Mouse (Mus musculus) CH12.LX (cell line): ENCODE data around the gene Asb1. TPM values are rescaled to one million over a fixed set of nuclear protein-coding genes. Genes with fewer than 3 reads are reported as not detected.
A peak's percentile ranks its signal among the peaks of the same experiment; 100 is the strongest.

Experiments
- DNase-seq: peaks from one replicate; pipeline ENCODE4 v3.0.0-alpha.2; 2013; ENCODE audit errors: extremely low read depth
- H3K27ac ChIP-seq: 2 replicates; pipeline ENCODE4 v1.5.1; 2012; ENCODE audit warnings: low read depth, mild to moderate bottlenecking, control low read depth, moderate library complexity; ENCODE audit not compliant: insufficient read depth
- H3K27me3 ChIP-seq: replicated peaks from 2 replicates; pipeline ENCODE3; 2012; ENCODE audit warnings: inconsistent platforms
- H3K36me3 ChIP-seq, 2 experiments: replicated peaks in 1 of 2; 2 replicates each; pipeline versions ENCODE3 to v1.6.1; 2012; ENCODE audit warnings: inconsistent platforms in 1 of 2, low read length in 1 of 2, mild to moderate bottlenecking in 1 of 2, mixed read lengths in 1 of 2, moderate library complexity in 1 of 2; ENCODE audit not compliant: control insufficient read depth in 1 of 2, insufficient read depth in 1 of 2
- H3K4me1 ChIP-seq, 2 experiments: 2 replicates each; pipeline ENCODE4 v1.6.1; 2012; ENCODE audit warnings: inconsistent platforms in 1 of 2, moderate library complexity in 1 of 2; ENCODE audit not compliant: insufficient read depth in 2 of 2, control insufficient read depth in 1 of 2
- H3K4me2 ChIP-seq: 2 replicates; pipeline ENCODE4 v1.6.1; 2012; ENCODE audit warnings: low read depth, mild to moderate bottlenecking, control low read depth; ENCODE audit not compliant: poor library complexity, insufficient read depth, severe bottlenecking
- H3K4me3 ChIP-seq, 3 experiments: fragments of 150-350 bp in 1 of 3; sonication (generic) in 1 of 3; replicated peaks in 1 of 3; 2 replicates each; pipeline versions ENCODE3 to v1.5.1; 2011 to 2012; ENCODE audit warnings: low read depth in 2 of 3, low read length in 2 of 3, mild to moderate bottlenecking in 2 of 3, moderate library complexity in 2 of 3, control low read depth in 1 of 3, improper control_type of control experiment in 1 of 3, inconsistent platforms in 1 of 3, mixed read lengths in 1 of 3; ENCODE audit not compliant: poor library complexity in 1 of 3
- H3K79me2 ChIP-seq: replicated peaks from 2 replicates; pipeline ENCODE4 v1.6.1; 2012; ENCODE audit warnings: mild to moderate bottlenecking, moderate library complexity; ENCODE audit not compliant: control insufficient read depth, poor library complexity, insufficient read depth, severe bottlenecking; ENCODE audit errors: extremely low read depth
- H3K9ac ChIP-seq: 2 replicates; pipeline ENCODE4 v1.6.1; 2012; ENCODE audit warnings: low read depth, mild to moderate bottlenecking, control low read depth, moderate library complexity; ENCODE audit not compliant: insufficient read depth
- H3K9me3 ChIP-seq: replicated peaks from 2 replicates; pipeline ENCODE3; 2012; ENCODE audit warnings: low read length, inconsistent platforms, mixed read lengths
- BHLHE40 ChIP-seq: IDR thresholded peaks from 2 replicates; pipeline ENCODE4 v1.6.1; 2011; ENCODE audit warnings: mild to moderate bottlenecking, low read depth, low read length, improper control_type of control experiment
- CHD2 ChIP-seq: IDR thresholded peaks from 2 replicates; pipeline ENCODE4 v1.6.1; 2011; ENCODE audit warnings: low read length, improper control_type of control experiment
- CTCF ChIP-seq, 2 experiments: IDR thresholded peaks in 1 of 2; conservative IDR thresholded peaks in 1 of 2; 2 replicates each; pipeline ENCODE4 v1.5.1; 2011 to 2012; ENCODE audit warnings: low read depth in 2 of 2, low read length in 2 of 2, improper control_type of control experiment in 1 of 2, inconsistent platforms in 1 of 2, mild to moderate bottlenecking in 1 of 2, moderate library complexity in 1 of 2
- E2F4 ChIP-seq: IDR thresholded peaks from 2 replicates; pipeline ENCODE4 v1.6.1; 2011; ENCODE audit warnings: low read depth, low read length, improper control_type of control experiment; ENCODE audit not compliant: insufficient replicate concordance
- ELF1 ChIP-seq: IDR thresholded peaks from 2 replicates; pipeline ENCODE4 v1.6.1; 2014; ENCODE audit warnings: low read depth, mild to moderate bottlenecking, inconsistent platforms, low read length, improper control_type of control experiment
- EP300 ChIP-seq: IDR thresholded peaks from 2 replicates; pipeline ENCODE4 v1.6.1; 2011; ENCODE audit warnings: low read length, improper control_type of control experiment
- JUN ChIP-seq: IDR thresholded peaks from 2 replicates; pipeline ENCODE4 v1.6.1; 2011; ENCODE audit warnings: low read depth, mild to moderate bottlenecking, low read length, improper control_type of control experiment, moderate library complexity; ENCODE audit not compliant: insufficient read depth
- JUND ChIP-seq: conservative IDR thresholded peaks from 2 replicates; pipeline ENCODE4 v1.6.1; 2011; ENCODE audit warnings: low read depth, low read length, improper control_type of control experiment
- MAX ChIP-seq: IDR thresholded peaks from 2 replicates; pipeline ENCODE4 v1.6.1; 2011; ENCODE audit warnings: low read length, improper control_type of control experiment
- MAZ ChIP-seq: IDR thresholded peaks from 2 replicates; pipeline ENCODE4 v1.6.1; 2012; ENCODE audit warnings: low read depth, mild to moderate bottlenecking, inconsistent platforms, low read length, improper control_type of control experiment, moderate library complexity
- MEF2A ChIP-seq: IDR thresholded peaks from 2 replicates; pipeline ENCODE4 v1.6.1; 2014; ENCODE audit warnings: low read depth, mild to moderate bottlenecking, inconsistent platforms, low read length, improper control_type of control experiment, borderline replicate concordance
- MXI1 ChIP-seq: IDR thresholded peaks from 2 replicates; pipeline ENCODE4 v1.6.1; 2011; ENCODE audit warnings: mild to moderate bottlenecking, low read depth, low read length, improper control_type of control experiment
- MYC ChIP-seq: IDR thresholded peaks from 2 replicates; pipeline ENCODE4 v1.6.1; 2011; ENCODE audit warnings: low read depth, mild to moderate bottlenecking, improper control_type of control experiment, low read length
- NELFE ChIP-seq: IDR thresholded peaks from 2 replicates; pipeline ENCODE4 v1.6.1; 2011; ENCODE audit warnings: low read depth, low read length, improper control_type of control experiment
- NRF1 ChIP-seq: IDR thresholded peaks from 2 replicates; pipeline ENCODE4 v1.6.1; 2014; ENCODE audit warnings: low read depth, mild to moderate bottlenecking, inconsistent platforms, low read length, improper control_type of control experiment, moderate library complexity
- PAX5 ChIP-seq: IDR thresholded peaks from 2 replicates; pipeline ENCODE4 v1.6.1; 2012; ENCODE audit warnings: low read length, inconsistent platforms, mixed read lengths
- POLR2A ChIP-seq: IDR thresholded peaks from 2 replicates; pipeline ENCODE4 v1.6.1; 2011; ENCODE audit warnings: low read depth, mild to moderate bottlenecking, improper control_type of control experiment, low read length
- RAD21 ChIP-seq: IDR thresholded peaks from 2 replicates; pipeline ENCODE4 v1.6.1; 2011; ENCODE audit warnings: low read depth, mild to moderate bottlenecking, low read length, improper control_type of control experiment, moderate library complexity
- RCOR1 ChIP-seq: conservative IDR thresholded peaks from 2 replicates; pipeline ENCODE4 v1.6.1; 2012; ENCODE audit warnings: low read depth, mild to moderate bottlenecking, inconsistent platforms, low read length, improper control_type of control experiment
- SIN3A ChIP-seq: IDR thresholded peaks from 2 replicates; pipeline ENCODE4 v1.6.1; 2012; ENCODE audit warnings: low read length, improper control_type of control experiment, inconsistent platforms
- SMC3 ChIP-seq: IDR thresholded peaks from 2 replicates; pipeline ENCODE4 v1.6.1; 2011; ENCODE audit warnings: low read depth, low read length, improper control_type of control experiment
- ZKSCAN1 ChIP-seq: IDR thresholded peaks from 2 replicates; pipeline ENCODE4 v1.6.1; 2012; ENCODE audit warnings: low read depth, inconsistent platforms, low read length, improper control_type of control experiment, borderline replicate concordance
- ZNF384 ChIP-seq: IDR thresholded peaks from 2 replicates; pipeline ENCODE4 v1.6.1; 2012; ENCODE audit warnings: low read depth, low read length, improper control_type of control experiment, inconsistent platforms
- dilution Hi-C: fragments of 300-500 bp; cut with MboI; formaldehyde crosslinking; loops from 2 replicates; pipeline ENCODE4 v1.14.3; 2020; ENCODE audit warnings: low sequenced_read_pairs; ENCODE audit not compliant: extremely low pct_unique_long_range_greater_than_20kb, extremely low pct_ligation_motif_present
- in situ Hi-C: fragments of 300-500 bp; cut with MboI; formaldehyde crosslinking; loops from 3 replicates; pipeline ENCODE4 v1.14.3; 2019; ENCODE audit warnings: low sequenced_read_pairs, low pct_ligation_motif_present, low pct_unique_long_range_greater_than_20kb, mixed read lengths
- polyA plus RNA-seq: library from polyadenylated mRNA; unstranded; fragments of >175 nt; gene quantifications from 2 replicates; pipeline ENCODE4 v1.2.1, GENCODE M21; 2012; ENCODE audit warnings: low read depth; ENCODE audit not compliant: insufficient read length
- total RNA-seq, 2 experiments: library from RNA; depleted of rRNA; stranded (reverse); fragments of 300-350 nt in 1 of 2; fragments of >200 nt in 1 of 2; gene quantifications; 2 replicates each; pipeline ENCODE4 v1.2.3; 2012 to 2014

The Asb1 gene
- total and polyA plus RNA-seq, 3 experiments = 6.1 to 9.5 (median 6.4) TPM

- Histone ChIP-seq H3K27ac (no peak overlapping the region), H3K4me3 (no peak overlapping the region), H3K4me2 (no peak overlapping the region), H3K27me3 (peaks cover 7% of the 10 kb centered on the region), H3K79me2 (no peaks in the 10 kb centered on the region), H3K4me1 (peaks cover 0 to 3% of the 10 kb centered on the region in 2 experiments; a peak in 1 of 4 replicates), H3K36me3 (peaks cover 0 to 15% of the 10 kb centered on the region in 2 experiments), H3K9ac (no peak overlapping the region), H3K9me3 (no peaks in the 10 kb centered on the region)
- dilution Hi-C loops = no loop called here
- TF ChIP-seq SMC3 (no peak), CTCF (conservative IDR thresholded peaks at IDR 0.05 in 1 of 2, IDR thresholded peaks at IDR 0.05 in 1 of 2; ENCODE audit: low read depth in 2 of 2, low read length in 2 of 2) (peak in 1 of 2 experiments; percentile 11; a peak in 1 of 4 replicates), CHD2 (no peak)
- in situ Hi-C loops = loop anchor here (5.0 to 10.0 kb wide), 2 partner anchors 36 to 138 kb away; no protein-coding TSS in a partner anchor
- no peak for DNase-seq
These were observed 22.7 kb downstream of the Asb1 start for GRCm38 (mm10) chr1:91562977-91563590.

- dilution Hi-C loops = no loop called here
- in situ Hi-C loops = loop anchor here (5.0 to 10.0 kb wide), 2 partner anchors 37 to 139 kb away; no protein-coding TSS in a partner anchor
These were observed 23.7 kb downstream of the Asb1 start for GRCm38 (mm10) chr1:91564004-91564403.

GRCm38 (mm10) chr1:91564598-91564997 lies 24.3 kb downstream of the Asb1 start:
- dilution Hi-C loops = no loop called here

More at GRCm38 (mm10) chr1:91564004-91564403, 23.7 kb downstream of the Asb1 start:
- no peak for TF ChIP-seq E2F4
- no peak for TF ChIP-seq ZNF384
- no peak for TF ChIP-seq BHLHE40
- TF ChIP-seq RAD21 = peak; percentile 42
- TF ChIP-seq NRF1 = no peak
- TF ChIP-seq SMC3 = peak; percentile 76
- peak in 1 of 2 experiments; percentile 70; a peak in 2 of 4 replicates for TF ChIP-seq CTCF (conservative IDR thresholded peaks at IDR 0.05 in 1 of 2, IDR thresholded peaks at IDR 0.05 in 1 of 2; ENCODE audit: low read depth in 2 of 2, low read length in 2 of 2)
- no peak for TF ChIP-seq POLR2A
- no peak for TF ChIP-seq PAX5
- DNase-seq = no peak
- Histone ChIP-seq H3K79me2 (no peaks in the 10 kb centered on the region), H3K4me3 (no peak overlapping the region), H3K4me2 (no peak overlapping the region), H3K4me1 (peaks cover 0 to 3% of the 10 kb centered on the region in 2 experiments; a peak in 1 of 4 replicates), H3K36me3 (peaks cover 0 to 8% of the 10 kb centered on the region in 2 experiments), H3K9ac (no peak overlapping the region), H3K27ac (no peak overlapping the region), H3K9me3 (no peaks in the 10 kb centered on the region), H3K27me3 (peaks cover 13% of the 10 kb centered on the region)

More at GRCm38 (mm10) chr1:91564598-91564997, 24.3 kb downstream of the Asb1 start:
- no peaks in the 10 kb centered on the region for H3K9me3 ChIP-seq
- no peak overlapping the region for H3K27ac ChIP-seq
- no peak for DNase-seq
- H3K4me2 ChIP-seq = no peak overlapping the region
- H3K36me3 ChIP-seq = peaks cover 0 to 5% of the 10 kb centered on the region in 2 experiments
- no peak overlapping the region for H3K9ac ChIP-seq
- in situ Hi-C loops = loop anchor here (5.0 to 10.0 kb wide), 2 partner anchors 37 to 140 kb away; no protein-coding TSS in a partner anchor
- H3K4me1 ChIP-seq = peaks cover 0 to 3% of the 10 kb centered on the region in 2 experiments; a peak in 1 of 4 replicates
- TF ChIP-seq EP300 (no peak), SMC3 (no peak), NELFE (no peak), JUND (no peak), MEF2A (no peak), MXI1 (no peak), RCOR1 (no peak), MAX (no peak), JUN (no peak), ELF1 (no peak), ZKSCAN1 (no peak), BHLHE40 (no peak), SIN3A (no peak), MAZ (no peak), MYC (no peak)
- no peak overlapping the region for H3K4me3 ChIP-seq
- no peaks in the 10 kb centered on the region for H3K79me2 ChIP-seq
- peaks cover 17% of the 10 kb centered on the region for H3K27me3 ChIP-seq
